Mouse (Mus musculus) neural tube, embryonic 12.5 days (tissue): ENCODE results near the gene Fam131a. TPM values are rescaled to one million over a fixed set of nuclear protein-coding genes. Genes with fewer than 3 reads are reported as not detected.

Experiments used
- ATAC-seq: fragments of 200-750 bp; cut with Nextera tagmentation; 2 replicates; pipeline ENCODE4 v1.8.0; 2017; ENCODE audit warnings: low read depth, mild to moderate bottlenecking, moderate TSS enrichment, moderate library complexity; ENCODE audit not compliant: low FRiP score
- H3K27ac ChIP-seq: fragments of 300-500 bp; sonication (generic); 2 replicates; pipeline ENCODE4 v1.5.1; 2016
- H3K27me3 ChIP-seq: fragments of 300-500 bp; sonication (generic); replicated peaks from 2 replicates; pipeline ENCODE4 v1.6.1; 2016; ENCODE audit warnings: mild to moderate bottlenecking
- H3K36me3 ChIP-seq: fragments of 300-500 bp; sonication (generic); 2 replicates; pipeline ENCODE4 v1.6.1; 2016; ENCODE audit warnings: mild to moderate bottlenecking
- H3K4me1 ChIP-seq: fragments of 300-500 bp; sonication (generic); 2 replicates; pipeline ENCODE4 v1.6.1; 2016
- H3K4me2 ChIP-seq: fragments of 300-500 bp; sonication (generic); replicated peaks from 2 replicates; pipeline ENCODE4 v1.6.1; 2016; ENCODE audit warnings: mild to moderate bottlenecking
- H3K4me3 ChIP-seq: fragments of 300-500 bp; sonication (generic); 2 replicates; pipeline ENCODE4 v1.5.1; 2016
- H3K9ac ChIP-seq: fragments of 300-500 bp; sonication (generic); 2 replicates; pipeline ENCODE4 v1.6.1; 2016; ENCODE audit warnings: mild to moderate bottlenecking
- H3K9me3 ChIP-seq: fragments of 300-500 bp; sonication (generic); 2 replicates; pipeline ENCODE4 v1.6.1; 2016; ENCODE audit warnings: mild to moderate bottlenecking
- WGBS: fragments of 180-500 bp; shearing (Covaris S2); methylation state at CpG from one replicate; pipeline ENCODE4 v1.1.7; 2016; 5-methylcytosine and 5-hydroxymethylcytosine counted together
- polyA plus RNA-seq: library from polyadenylated mRNA; unstranded; fragments of >200 nt; fragmentation: Nextera tagmentation; extraction: Ambion mirVana; gene quantifications from 2 replicates; pipeline ENCODE4 v1.2.1, GENCODE M21; 2016

Gene Fam131a
- polyA plus RNA-seq, 1 experiment from 2014 or later, result 20.8 TPM

- no peak overlapping the region for H3K27ac ChIP-seq
- no peaks in the 10 kb centered on the region for H3K27me3 ChIP-seq
- H3K4me1 ChIP-seq, result peaks cover 7% of the 10 kb centered on the region
- H3K9ac ChIP-seq, result no peak overlapping the region
- no peak for ATAC-seq
- H3K9me3 ChIP-seq, result no peaks in the 10 kb centered on the region
- 68% methylated on average over 4 of the region's 4 CpGs for WGBS
- H3K36me3 ChIP-seq, result peaks cover 30% of the 10 kb centered on the region
- H3K4me3 ChIP-seq, result no peak overlapping the region
- H3K4me2 ChIP-seq, result no peak overlapping the region
These were observed 30.2 kb downstream of the Fam131a start for GRCm38 (mm10) chr16:20723247-20723646.

GRCm38 (mm10) chr16:20724338-20724748 lies 31.3 kb downstream of the Fam131a start:
- Histone ChIP-seq H3K9me3 (no peaks in the 10 kb centered on the region), H3K9ac (no peak overlapping the region), H3K4me3 (no peak overlapping the region), H3K27ac (no peak overlapping the region), H3K4me2 (no peak overlapping the region), H3K4me1 (no peaks in the 10 kb centered on the region), H3K36me3 (peaks cover 30% of the 10 kb centered on the region), H3K27me3 (no peaks in the 10 kb centered on the region)
- peak; percentile 56; the same call in 1 of the 2 replicates for ATAC-seq
- 28% methylated on average over 5 of the region's 5 CpGs for WGBS

GRCm38 (mm10) chr16:20725321-20725720 lies 32.3 kb downstream of the Fam131a start:
- 86% methylated on average over 7 of the region's 7 CpGs for WGBS
- H3K4me2 ChIP-seq, result no peak overlapping the region
- no peaks in the 10 kb centered on the region for H3K4me1 ChIP-seq
- H3K27me3 ChIP-seq, result no peaks in the 10 kb centered on the region
- no peak for ATAC-seq
- H3K27ac ChIP-seq, result no peak overlapping the region
- H3K36me3 ChIP-seq, result peaks cover 24% of the 10 kb centered on the region
- H3K9me3 ChIP-seq, result no peaks in the 10 kb centered on the region
- H3K4me3 ChIP-seq, result no peak overlapping the region
- H3K9ac ChIP-seq, result no peak overlapping the region

GRCm38 (mm10) chr16:20725750-20726149 lies 32.7 kb downstream of the Fam131a start:
- no peak for ATAC-seq
- Histone ChIP-seq H3K9me3 (no peaks in the 10 kb centered on the region), H3K4me3 (no peak overlapping the region), H3K27me3 (no peaks in the 10 kb centered on the region), H3K4me2 (no peak overlapping the region), H3K36me3 (peaks cover 19% of the 10 kb centered on the region), H3K9ac (no peak overlapping the region), H3K4me1 (no peaks in the 10 kb centered on the region), H3K27ac (no peak overlapping the region)
- WGBS, result 70% methylated on average over 4 of the region's 4 CpGs

GRCm38 (mm10) chr16:20726384-20726783 lies 33.3 kb downstream of the Fam131a start:
- WGBS, result 71% methylated on average over 1 of the region's 1 CpGs
- ATAC-seq, result no peak

GRCm38 (mm10) chr16:20730293-20730711 lies 37.3 kb downstream of the Fam131a start:
- no peaks in the 10 kb centered on the region for H3K9me3 ChIP-seq
- no peak overlapping the region for H3K4me2 ChIP-seq
- H3K4me1 ChIP-seq, result peaks cover 18% of the 10 kb centered on the region
- H3K4me3 ChIP-seq, result no peak overlapping the region
- WGBS, result 44% methylated on average over 5 of the region's 5 CpGs
- H3K27ac ChIP-seq, result no peak overlapping the region
- no peaks in the 10 kb centered on the region for H3K36me3 ChIP-seq
- H3K9ac ChIP-seq, result no peak overlapping the region
- H3K27me3 ChIP-seq, result peaks cover 17% of the 10 kb centered on the region
- no peak for ATAC-seq

More at GRCm38 (mm10) chr16:20726384-20726783, 33.3 kb downstream of the Fam131a start:
- H3K9me3 ChIP-seq, result no peaks in the 10 kb centered on the region
- H3K9ac ChIP-seq, result no peak overlapping the region
- no peaks in the 10 kb centered on the region for H3K4me1 ChIP-seq
- no peak overlapping the region for H3K4me3 ChIP-seq
- peaks cover 14% of the 10 kb centered on the region for H3K36me3 ChIP-seq
- no peak overlapping the region for H3K27ac ChIP-seq
- no peaks in the 10 kb centered on the region for H3K27me3 ChIP-seq
- H3K4me2 ChIP-seq, result no peak overlapping the region

GRCm38 (mm10) chr16:20731688-20732087 lies 38.6 kb downstream of the Fam131a start:
- Histone ChIP-seq H3K4me3 (no peak overlapping the region), H3K9ac (no peak overlapping the region), H3K27me3 (peaks cover 26% of the 10 kb centered on the region), H3K4me2 (peak overlapping the region; percentile 90), H3K27ac (no peak overlapping the region), H3K36me3 (0 out of 2 replicates have a peak, but pooled peaks cover 4% of the 10 kb centered on the region), H3K9me3 (no peaks in the 10 kb centered on the region), H3K4me1 (peaks cover 18% of the 10 kb centered on the region)
- WGBS, result 67% methylated on average over 5 of the region's 5 CpGs
- no peak for ATAC-seq

- Histone ChIP-seq H3K27me3 (peaks cover 26% of the 10 kb centered on the region), H3K9me3 (no peaks in the 10 kb centered on the region), H3K9ac (peak overlapping the region; percentile 86), H3K4me1 (peaks cover 18% of the 10 kb centered on the region), H3K4me2 (peak overlapping the region; percentile 90), H3K36me3 (0 out of 2 replicates have a peak, but pooled peaks cover 4% of the 10 kb centered on the region), H3K27ac (peak overlapping the region; percentile 62), H3K4me3 (peak overlapping the region; percentile 71)
- under 1% methylated on average over 26 of the region's 30 CpGs for WGBS
- peak; percentile 51 for ATAC-seq
These were observed 39.3 kb downstream of the Fam131a start for GRCm38 (mm10) chr16:20732251-20732924.

GRCm38 (mm10) chr16:20732925-20733730 lies 40.1 kb downstream of the Fam131a start, which contains the start of gene Chrd:
Chrd (plus strand) TSS chr16:20733127.
- 0 out of 2 replicates have a peak, but pooled peaks cover 4% of the 10 kb centered on the region for H3K36me3 ChIP-seq
- ATAC-seq, result peak; percentile 82
- peak within 1 kb of the TSS; percentile 71 for H3K4me3 ChIP-seq
- peak within 1 kb of the TSS; percentile 62 for H3K27ac ChIP-seq
- peaks cover 26% of the 10 kb centered on the region for H3K27me3 ChIP-seq
- no peaks in the 10 kb centered on the region for H3K9me3 ChIP-seq
- peak within 1 kb of the TSS; percentile 86 for H3K9ac ChIP-seq
- under 1% methylated on average over 63 of the region's 70 CpGs for WGBS
- H3K4me2 ChIP-seq, result peak within 1 kb of the TSS; percentile 90
- peaks cover 18% of the 10 kb centered on the region for H3K4me1 ChIP-seq

GRCm38 (mm10) chr16:20733731-20734730 lies 41.0 kb downstream of the Fam131a start, which contains the start of gene Thpo:
Thpo (minus strand) TSS chr16:20734511.
- WGBS, result 1% methylated on average over 45 of the region's 45 CpGs
- Histone ChIP-seq H3K4me3 (peak within 1 kb of the TSS; percentile 71), H3K4me1 (peaks cover 18% of the 10 kb centered on the region), H3K4me2 (peak within 1 kb of the TSS; percentile 90), H3K9me3 (no peaks in the 10 kb centered on the region), H3K27ac (0 out of 2 replicates have a peak within 1 kb of the TSS, but pooled peaks have one; percentile 62), H3K36me3 (0 out of 2 replicates have a peak, but pooled peaks cover 4% of the 10 kb centered on the region), H3K9ac (peak within 1 kb of the TSS; percentile 86), H3K27me3 (peaks cover 26% of the 10 kb centered on the region)
- ATAC-seq, result no peak

- 82% methylated on average over 5 of the region's 5 CpGs for WGBS
- no peak overlapping the region for H3K27ac ChIP-seq
- no peak overlapping the region for H3K4me3 ChIP-seq
- 0 out of 2 replicates have a peak, but pooled peaks cover 4% of the 10 kb centered on the region for H3K36me3 ChIP-seq
- H3K9ac ChIP-seq, result no peak overlapping the region
- ATAC-seq, result no peak
- H3K27me3 ChIP-seq, result peaks cover 26% of the 10 kb centered on the region
- no peak overlapping the region for H3K4me2 ChIP-seq
- H3K4me1 ChIP-seq, result peaks cover 18% of the 10 kb centered on the region
- no peaks in the 10 kb centered on the region for H3K9me3 ChIP-seq
These were observed 42.6 kb downstream of the Fam131a start for GRCm38 (mm10) chr16:20735651-20736050.
